Mouse (Mus musculus) ES-Bruce4 (cell line): Measurements from ENCODE around the gene Slc7a8. TPM values are rescaled to one million over a fixed set of nuclear protein-coding genes. Genes with fewer than 3 reads are reported as not detected.

Source experiments
- H3K27ac ChIP-seq: 2 replicates; pipeline ENCODE4 v1.5.1; 2012; ENCODE audit warnings: low read length, inconsistent platforms; ENCODE audit not compliant: insufficient read depth
- H3K27me3 ChIP-seq: 2 replicates; pipeline ENCODE4 v1.6.1; 2012; ENCODE audit warnings: mild to moderate bottlenecking, low read length, inconsistent platforms; ENCODE audit not compliant: control insufficient read depth, poor library complexity, insufficient read depth, severe bottlenecking
- H3K36me3 ChIP-seq: 2 replicates; pipeline ENCODE4 v1.6.1; 2012; ENCODE audit warnings: inconsistent platforms, mild to moderate bottlenecking, low read length, moderate library complexity; ENCODE audit not compliant: control insufficient read depth, poor library complexity, insufficient read depth, severe bottlenecking
- H3K4me1 ChIP-seq: one replicate; pipeline ENCODE4 v1.8.1; 2011; ENCODE audit warnings: low read length; ENCODE audit not compliant: control insufficient read depth, insufficient read depth
- H3K4me3 ChIP-seq: 2 replicates; pipeline ENCODE4 v1.5.1; 2011; ENCODE audit warnings: low read depth, mild to moderate bottlenecking, low read length
- H3K9ac ChIP-seq: 2 replicates; pipeline ENCODE4 v1.6.1; 2012; ENCODE audit warnings: low read depth, mild to moderate bottlenecking, inconsistent platforms; ENCODE audit not compliant: poor library complexity, severe bottlenecking
- H3K9me3 ChIP-seq: replicated peaks from 2 replicates; pipeline ENCODE4 v1.6.1; 2012; ENCODE audit warnings: mild to moderate bottlenecking, low read length, inconsistent platforms; ENCODE audit not compliant: control insufficient read depth, poor library complexity, insufficient read depth, severe bottlenecking
- CTCF ChIP-seq: IDR thresholded peaks from one replicate; pipeline ENCODE4 v1.8.1; 2011; ENCODE audit warnings: low read depth, low read length
- EP300 ChIP-seq: IDR thresholded peaks from 2 replicates; pipeline ENCODE4 v1.6.1; 2011; ENCODE audit warnings: low read depth, low read length; ENCODE audit not compliant: insufficient read depth
- POLR2A ChIP-seq: IDR thresholded peaks from one replicate; pipeline ENCODE4 v1.8.1; 2011; ENCODE audit warnings: low read length; ENCODE audit not compliant: insufficient read depth
- polyA plus RNA-seq: library from polyadenylated mRNA; stranded (reverse); fragments of >200 nt; gene quantifications from 2 replicates; pipeline ENCODE4 v1.2.4, GENCODE M21; 2011; ENCODE audit warnings: low read depth; ENCODE audit not compliant: missing spikeins, insufficient read depth, insufficient read length

Gene Slc7a8
- polyA plus RNA-seq, 1 experiment = 2.0 TPM

- H3K4me3 ChIP-seq = no peak overlapping the region
- H3K27me3 ChIP-seq = no peaks in the 10 kb centered on the region
- H3K9me3 ChIP-seq = no peaks in the 10 kb centered on the region
- H3K36me3 ChIP-seq = no peaks in the 10 kb centered on the region
- TF ChIP-seq POLR2A (no peak), EP300 (no peak), CTCF (no peak)
- no peak overlapping the region for H3K9ac ChIP-seq
- H3K4me1 ChIP-seq = no peaks in the 10 kb centered on the region
- H3K27ac ChIP-seq = no peak overlapping the region
These were observed 75.9 kb downstream of the Slc7a8 start for GRCm38 (mm10) chr14:54705844-54706243.

GRCm38 (mm10) chr14:54703207-54703606 lies 78.5 kb downstream of the Slc7a8 start:
- no peaks in the 10 kb centered on the region for H3K4me1 ChIP-seq
- no peak overlapping the region for H3K9ac ChIP-seq
- H3K27ac ChIP-seq = no peak overlapping the region
- no peak overlapping the region for H3K4me3 ChIP-seq
- no peaks in the 10 kb centered on the region for H3K27me3 ChIP-seq
- H3K36me3 ChIP-seq = no peaks in the 10 kb centered on the region
- TF ChIP-seq EP300 (no peak), CTCF (no peak), POLR2A (no peak)
- no peaks in the 10 kb centered on the region for H3K9me3 ChIP-seq

GRCm38 (mm10) chr14:54701298-54701697 lies 80.4 kb downstream of the Slc7a8 start:
- H3K4me1 ChIP-seq = no peaks in the 10 kb centered on the region
- H3K27me3 ChIP-seq = no peaks in the 10 kb centered on the region
- H3K4me3 ChIP-seq = no peak overlapping the region
- TF ChIP-seq EP300 (no peak), CTCF (peak; percentile 90)
- no peak overlapping the region for H3K9ac ChIP-seq
- H3K27ac ChIP-seq = no peak overlapping the region
- no peaks in the 10 kb centered on the region for H3K36me3 ChIP-seq
- no peaks in the 10 kb centered on the region for H3K9me3 ChIP-seq

GRCm38 (mm10) chr14:54699586-54699985 lies 82.2 kb downstream of the Slc7a8 start:
- H3K27me3 ChIP-seq = no peaks in the 10 kb centered on the region
- H3K4me1 ChIP-seq = no peaks in the 10 kb centered on the region
- no peak overlapping the region for H3K9ac ChIP-seq
- TF ChIP-seq CTCF (no peak), EP300 (no peak), POLR2A (no peak)
- no peak overlapping the region for H3K27ac ChIP-seq
- no peaks in the 10 kb centered on the region for H3K36me3 ChIP-seq
- no peaks in the 10 kb centered on the region for H3K9me3 ChIP-seq
- no peak overlapping the region for H3K4me3 ChIP-seq

GRCm38 (mm10) chr14:54698733-54699132 lies 83.0 kb downstream of the Slc7a8 start, which contains the start of gene Gm29776:
Gene Gm29776 (minus strand): TSS chr14:54698833.
- H3K9me3 ChIP-seq = no peaks in the 10 kb centered on the region
- no peak within 1 kb of the TSS for H3K27ac ChIP-seq
- H3K27me3 ChIP-seq = no peaks in the 10 kb centered on the region
- H3K36me3 ChIP-seq = no peaks in the 10 kb centered on the region
- TF ChIP-seq CTCF = no peak
- no peak for TF ChIP-seq POLR2A
- no peak for TF ChIP-seq EP300
- H3K4me1 ChIP-seq = no peaks in the 10 kb centered on the region
- no peak within 1 kb of the TSS for H3K4me3 ChIP-seq
- H3K9ac ChIP-seq = no peak within 1 kb of the TSS

GRCm38 (mm10) chr14:54696752-54697151 lies 85.0 kb downstream of the Slc7a8 start:
- no peak overlapping the region for H3K4me3 ChIP-seq
- no peaks in the 10 kb centered on the region for H3K36me3 ChIP-seq
- no peak overlapping the region for H3K27ac ChIP-seq
- TF ChIP-seq EP300 (no peak), POLR2A (no peak), CTCF (no peak)
- H3K27me3 ChIP-seq = no peaks in the 10 kb centered on the region
- H3K9me3 ChIP-seq = no peaks in the 10 kb centered on the region
- H3K9ac ChIP-seq = no peak overlapping the region
- no peaks in the 10 kb centered on the region for H3K4me1 ChIP-seq
